Mouse (Mus musculus) olfactory bulb, adult 2 months (tissue): ENCODE measurements around the gene Olfr71.

Source experiments
- CTCF ChIP-seq: fragments of 200-500 bp; IDR thresholded peaks from 2 replicates; pipeline ENCODE4 v1.5.1; 2012; ENCODE audit warnings: low read depth, mild to moderate bottlenecking, low read length, moderate library complexity; ENCODE audit not compliant: insufficient read depth
- POLR2A ChIP-seq: fragments of 200-500 bp; IDR thresholded peaks from 2 replicates; pipeline ENCODE4 v1.6.1; 2012; ENCODE audit warnings: mild to moderate bottlenecking, low read depth, low read length, moderate library complexity; ENCODE audit not compliant: insufficient read depth

GRCm38 (mm10) chr4:43679416-43680043, 30.5 kb downstream of the Olfr71 start:
- TF ChIP-seq CTCF (no peak), POLR2A (no peak)
